In the genomic region with DNA sequence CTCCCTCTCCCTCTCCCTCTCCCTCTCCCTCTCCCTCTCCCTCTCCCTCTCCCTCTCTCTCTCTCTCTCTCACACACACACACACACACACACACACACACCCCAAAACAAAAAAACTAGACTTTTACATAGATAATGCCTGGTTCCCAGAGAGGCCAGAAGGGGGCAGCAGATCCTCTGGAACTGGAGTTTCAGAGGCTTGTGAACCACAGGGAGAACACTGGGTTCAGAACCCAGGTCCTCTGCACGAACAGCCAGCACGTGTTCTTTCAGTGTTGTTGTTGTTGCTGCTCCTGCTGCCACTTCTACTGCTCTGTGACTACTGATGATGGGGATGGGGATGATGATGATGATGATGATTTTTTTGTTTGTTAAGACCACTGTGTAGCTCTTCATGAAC, we compare ENCODE assay signal across 9 mouse cellular contexts.
A peak's percentile ranks its signal among the peaks of the same experiment; 100 is the strongest.
DNase-seq lines count a peak whose midpoint lies in the region; ATAC-seq and TF ChIP-seq lines count a peak whose summit lies in the region.
"Had no signal": no experiment of that assay in that cellular context is flagged by ENCODE, and none has a peak within 500 bp of the region (broad histone marks: within the 10 kb centered on the region; RNA-seq: fewer than 3 reads in every experiment).

No protein-coding gene starts in this region.

- TF ChIP-seq CTCF in forebrain, postnatal 0 days (IDR thresholded peaks at IDR 0.05; ENCODE audit: low read depth) = peak; percentile 23; the same call in 1 of the 2 replicates

- no peak overlapping the region for H3K27ac ChIP-seq in forebrain, postnatal 0 days (ENCODE audit: low read depth, low read length)
- H3K27ac ChIP-seq in forebrain, embryonic 12.5 days = no peak overlapping the region

- H3K9me3 ChIP-seq in forebrain, postnatal 0 days (ENCODE audit: low read length) = no peaks in the 10 kb centered on the region
- no peaks in the 10 kb centered on the region for H3K9me3 ChIP-seq in forebrain, embryonic 12.5 days

- H3K4me3 ChIP-seq in forebrain, postnatal 0 days (ENCODE audit: low read depth, low read length) = no peak overlapping the region
- H3K4me3 ChIP-seq in forebrain, embryonic 12.5 days (replicated peaks) = no peak overlapping the region
- H3K4me3 ChIP-seq: myocyte had no signal

- no peaks in the 10 kb centered on the region for H3K36me3 ChIP-seq in forebrain, postnatal 0 days (ENCODE audit: insufficient read depth)
- H3K36me3 ChIP-seq in forebrain, embryonic 12.5 days (replicated peaks) = no peaks in the 10 kb centered on the region

- no peak overlapping the region for H3K9ac ChIP-seq in forebrain, postnatal 0 days
- H3K9ac ChIP-seq in forebrain, embryonic 12.5 days = no peak overlapping the region

- H3K27me3 ChIP-seq in forebrain, postnatal 0 days (ENCODE audit: insufficient read depth, low read length) = no peaks in the 10 kb centered on the region
- no peaks in the 10 kb centered on the region for H3K27me3 ChIP-seq in forebrain, embryonic 12.5 days

- WGBS in forebrain, postnatal 0 days = 43% methylated on average over 2 of the region's 2 CpGs
- 32% methylated on average over 2 of the region's 2 CpGs for WGBS in forebrain, embryonic 12.5 days

- DNase-seq in forebrain, postnatal 0 days = no peak
- DNase-seq in ovary, postnatal 14 days (ENCODE audit: low spot score) = peak; percentile 9
- DNase-seq in ovary, adult 18-20 months (ENCODE audit: low spot score) = no peak
- peak; percentile 38 to 66 for DNase-seq in adrenal gland, postnatal 36 days
- DNase-seq in kidney, postnatal 14 days = peak; percentile 5
- peak; percentile 29 to 66 for DNase-seq in spleen, postnatal 4 days (ENCODE audit: low spot score in 2 of 2)
- no peak for DNase-seq in layer of hippocampus, adult 9-11 months

- H3K4me2 ChIP-seq in forebrain, postnatal 0 days (ENCODE audit: low read depth) = no peak overlapping the region
- no peak overlapping the region for H3K4me2 ChIP-seq in forebrain, embryonic 12.5 days

- no peaks in the 10 kb centered on the region for H3K4me1 ChIP-seq in forebrain, postnatal 0 days (ENCODE audit: insufficient read depth)
- no peaks in the 10 kb centered on the region for H3K4me1 ChIP-seq in forebrain, embryonic 12.5 days

- no peak for ATAC-seq in forebrain, postnatal 0 days
- ATAC-seq in forebrain, embryonic 12.5 days (ENCODE audit: low FRiP score) = no peak

Comparison
In these comparisons a context has a peak if more than half of its experiments do, and no peak if none do; other contexts are left out.
1. DNase-seq: peak in ovary, postnatal 14 days (single experiment), adrenal gland, postnatal 36 days (2 of 2), kidney, postnatal 14 days (single experiment) and spleen, postnatal 4 days (2 of 2); none in forebrain, postnatal 0 days (single experiment), ovary, adult 18-20 months (single experiment) and layer of hippocampus, adult 9-11 months (single experiment).